Mouse (Mus musculus) limb, embryonic 13.5 days (tissue): ENCODE measurements at regions not wholly inside any gene's neighbourhood (a gene's known extent, or its start where the extent isn't known, plus 50 kb on each side); places are given as distances from the start of the nearest gene placed in this dataset.
A peak's percentile ranks its signal among the peaks of the same experiment; 100 is the strongest.

Experiments
- ATAC-seq: fragments of 200-750 bp; cut with Nextera tagmentation; 2 replicates; pipeline ENCODE4 v1.8.0; 2017; ENCODE audit warnings: low read depth, moderate number of reproducible peaks, moderate TSS enrichment; ENCODE audit not compliant: low FRiP score
- H3K27ac ChIP-seq: fragments of 300-500 bp; sonication (generic); 2 replicates; pipeline ENCODE4 v1.5.1; 2015; ENCODE audit warnings: inconsistent platforms, mild to moderate bottlenecking, moderate library complexity
- H3K27me3 ChIP-seq: fragments of 300-500 bp; sonication (generic); 2 replicates; pipeline ENCODE4 v1.6.1; 2015; ENCODE audit warnings: mild to moderate bottlenecking, inconsistent platforms
- H3K36me3 ChIP-seq: fragments of 300-500 bp; sonication (generic); 2 replicates; pipeline ENCODE4 v1.6.1; 2015; ENCODE audit warnings: inconsistent platforms, mild to moderate bottlenecking, moderate library complexity
- H3K4me1 ChIP-seq: fragments of 300-500 bp; sonication (generic); 2 replicates; pipeline ENCODE4 v1.6.1; 2015; ENCODE audit warnings: inconsistent platforms
- H3K4me2 ChIP-seq: fragments of 300-500 bp; sonication (generic); replicated peaks from 2 replicates; pipeline ENCODE4 v1.6.1; 2015; ENCODE audit warnings: inconsistent platforms, mild to moderate bottlenecking, moderate library complexity
- H3K4me3 ChIP-seq: fragments of 300-500 bp; sonication (generic); 2 replicates; pipeline ENCODE4 v1.5.1; 2015; ENCODE audit warnings: moderate library complexity, mild to moderate bottlenecking, inconsistent platforms
- H3K9ac ChIP-seq: fragments of 300-500 bp; sonication (generic); 2 replicates; pipeline ENCODE4 v1.6.1; 2015; ENCODE audit warnings: mild to moderate bottlenecking, inconsistent platforms
- H3K9me3 ChIP-seq: fragments of 300-500 bp; sonication (generic); 2 replicates; pipeline ENCODE4 v1.6.1; 2016; ENCODE audit warnings: inconsistent platforms
- WGBS: fragments of 180-500 bp; shearing (Covaris S2); methylation state at CpG from one replicate; pipeline ENCODE4 v1.1.7; 2015; 5-methylcytosine and 5-hydroxymethylcytosine counted together

DNA sequence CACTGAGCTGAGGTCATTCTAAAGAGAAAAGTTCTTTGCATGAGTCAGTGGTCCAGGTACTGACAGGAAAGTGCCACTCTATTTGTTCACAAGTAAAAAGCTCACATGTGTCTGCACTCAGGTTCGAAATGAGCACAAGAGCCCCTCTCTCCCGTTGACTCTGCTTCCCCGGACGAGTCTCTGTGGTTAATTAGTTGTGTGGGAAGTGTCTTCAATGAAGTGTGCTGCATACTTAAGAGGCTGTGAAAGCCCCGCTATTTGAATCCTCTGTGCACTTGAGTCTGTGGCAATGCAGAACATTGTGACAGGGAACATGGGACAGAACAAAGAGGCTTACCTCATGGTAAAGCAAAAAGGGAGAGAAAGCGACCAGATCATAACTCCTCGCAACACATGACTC, 297.0 kb downstream of the Ostf1 start:
- Histone ChIP-seq H3K27me3 (no peaks in the 10 kb centered on the region), H3K27ac (no peak overlapping the region), H3K4me3 (no peak overlapping the region), H3K9ac (no peak overlapping the region), H3K9me3 (no peaks in the 10 kb centered on the region), H3K4me2 (no peak overlapping the region), H3K4me1 (0 out of 2 replicates have a peak, but pooled peaks cover 7% of the 10 kb centered on the region), H3K36me3 (no peaks in the 10 kb centered on the region)
- ATAC-seq, result no peak
- WGBS, result 38% methylated on average over 7 of the region's 7 CpGs

DNA sequence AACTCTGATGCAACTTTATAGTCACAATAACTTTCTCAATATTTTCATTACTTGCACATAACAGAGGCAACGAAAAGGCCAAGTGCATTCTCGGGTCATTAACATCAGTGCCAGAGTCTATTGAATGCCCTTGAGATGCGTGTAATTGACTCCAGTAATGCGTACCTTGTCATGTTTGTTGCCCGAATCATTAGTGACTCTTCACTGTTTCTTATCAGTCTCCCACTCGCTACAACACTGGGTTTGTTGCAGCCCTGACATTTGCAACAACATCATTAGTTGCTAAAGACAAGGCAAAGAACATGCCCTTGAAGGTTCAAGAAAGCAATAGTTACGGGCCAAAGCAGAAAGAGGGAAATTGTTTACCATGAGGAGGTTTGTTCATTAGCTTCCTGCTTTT, 299.8 kb downstream of the Ostf1 start:
- H3K4me3 ChIP-seq, result no peak overlapping the region
- H3K36me3 ChIP-seq, result no peaks in the 10 kb centered on the region
- ATAC-seq, result no peak
- no peaks in the 10 kb centered on the region for H3K27me3 ChIP-seq
- H3K4me1 ChIP-seq, result 0 out of 2 replicates have a peak, but pooled peaks cover 7% of the 10 kb centered on the region
- no peak overlapping the region for H3K4me2 ChIP-seq
- no peak overlapping the region for H3K27ac ChIP-seq
- H3K9ac ChIP-seq, result no peak overlapping the region
- H3K9me3 ChIP-seq, result no peaks in the 10 kb centered on the region
- WGBS, result 65% methylated on average over 7 of the region's 7 CpGs

DNA sequence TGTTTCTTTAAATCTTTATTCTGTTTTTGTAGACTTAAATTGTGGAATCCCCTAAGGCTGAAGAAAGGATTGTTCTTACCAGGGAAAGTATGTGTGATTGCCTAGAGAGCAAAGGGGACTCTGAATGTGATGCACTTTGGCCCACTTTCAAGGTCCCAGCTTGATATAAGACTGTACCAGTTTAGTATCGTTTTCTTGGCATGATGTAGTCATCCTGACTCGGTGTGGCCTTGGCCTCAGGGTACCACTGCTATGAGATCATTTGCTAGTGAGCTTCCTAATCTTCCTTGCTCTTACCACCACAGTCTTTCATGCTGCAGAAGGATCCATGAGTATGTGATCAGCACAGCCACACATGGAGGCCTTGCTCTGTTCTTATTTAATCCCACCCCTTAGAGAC, 302.2 kb downstream of the Ostf1 start:
- H3K9ac ChIP-seq, result no peak overlapping the region
- H3K36me3 ChIP-seq, result no peaks in the 10 kb centered on the region
- no peak overlapping the region for H3K27ac ChIP-seq
- WGBS, result 82% methylated on average over 2 of the region's 2 CpGs
- H3K4me3 ChIP-seq, result no peak overlapping the region
- no peaks in the 10 kb centered on the region for H3K27me3 ChIP-seq
- H3K4me1 ChIP-seq, result 0 out of 2 replicates have a peak, but pooled peaks cover 4% of the 10 kb centered on the region
- no peak overlapping the region for H3K4me2 ChIP-seq
- ATAC-seq, result no peak
- no peaks in the 10 kb centered on the region for H3K9me3 ChIP-seq

DNA sequence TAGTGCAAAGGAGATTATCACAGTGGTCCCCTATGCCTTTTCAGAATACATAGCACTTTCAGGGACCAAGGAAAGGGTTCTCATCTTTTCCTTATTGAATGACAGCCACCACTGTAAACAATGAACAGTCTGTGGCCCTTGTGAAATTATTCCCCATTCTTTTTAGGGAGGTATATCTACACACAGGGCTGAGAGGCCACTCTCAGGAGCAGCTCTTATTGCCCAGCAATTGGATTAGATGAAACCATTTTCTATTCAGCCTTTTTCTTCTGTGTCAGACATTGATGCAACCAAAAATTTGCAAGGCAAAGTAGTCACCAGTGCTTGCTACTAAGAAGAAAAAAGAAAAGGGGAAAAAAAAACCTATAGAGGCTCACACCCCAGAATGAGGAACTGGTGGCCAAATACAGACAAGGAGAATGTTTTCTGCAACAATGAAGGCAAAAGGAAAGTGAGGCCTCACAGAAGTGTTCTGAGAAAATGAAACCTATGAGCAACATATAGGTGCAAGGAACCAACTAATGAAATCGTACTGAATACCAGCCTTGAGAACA, 313.2 kb downstream of the Ostf1 start:
- H3K9ac ChIP-seq, result no peak overlapping the region
- no peaks in the 10 kb centered on the region for H3K27me3 ChIP-seq
- no peaks in the 10 kb centered on the region for H3K36me3 ChIP-seq
- H3K4me3 ChIP-seq, result no peak overlapping the region
- no peak overlapping the region for H3K27ac ChIP-seq
- no peaks in the 10 kb centered on the region for H3K9me3 ChIP-seq
- H3K4me2 ChIP-seq, result no peak overlapping the region
- ATAC-seq, result no peak
- H3K4me1 ChIP-seq, result no peaks in the 10 kb centered on the region
- 76% methylated on average over 1 of the region's 1 CpGs for WGBS

DNA sequence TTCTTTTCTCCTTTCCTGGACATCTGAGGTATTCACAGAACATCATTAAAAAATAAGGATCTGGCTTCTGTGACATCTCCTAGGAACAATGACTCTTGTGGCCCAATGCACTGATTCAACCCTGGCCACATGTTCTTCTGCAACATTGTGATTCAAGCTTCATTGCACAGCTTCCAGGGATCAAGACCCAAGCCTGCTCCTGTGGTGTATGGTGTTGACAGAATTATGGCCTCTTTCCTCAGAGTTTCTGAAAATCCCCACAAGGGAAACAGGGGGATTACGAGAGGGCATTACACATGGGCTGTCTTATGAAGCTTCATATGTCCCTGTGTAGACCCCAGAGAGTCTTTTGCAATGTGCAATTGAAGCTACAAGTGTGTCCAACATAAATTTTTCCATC, 358.2 kb downstream of the Ostf1 start:
- Histone ChIP-seq H3K27me3 (no peaks in the 10 kb centered on the region), H3K9ac (no peak overlapping the region), H3K4me2 (no peak overlapping the region), H3K27ac (no peak overlapping the region), H3K9me3 (no peaks in the 10 kb centered on the region), H3K36me3 (no peaks in the 10 kb centered on the region), H3K4me3 (no peak overlapping the region), H3K4me1 (no peaks in the 10 kb centered on the region)
- peak; percentile 69 for ATAC-seq
- WGBS, result 29% methylated on average over 1 of the region's 1 CpGs

DNA sequence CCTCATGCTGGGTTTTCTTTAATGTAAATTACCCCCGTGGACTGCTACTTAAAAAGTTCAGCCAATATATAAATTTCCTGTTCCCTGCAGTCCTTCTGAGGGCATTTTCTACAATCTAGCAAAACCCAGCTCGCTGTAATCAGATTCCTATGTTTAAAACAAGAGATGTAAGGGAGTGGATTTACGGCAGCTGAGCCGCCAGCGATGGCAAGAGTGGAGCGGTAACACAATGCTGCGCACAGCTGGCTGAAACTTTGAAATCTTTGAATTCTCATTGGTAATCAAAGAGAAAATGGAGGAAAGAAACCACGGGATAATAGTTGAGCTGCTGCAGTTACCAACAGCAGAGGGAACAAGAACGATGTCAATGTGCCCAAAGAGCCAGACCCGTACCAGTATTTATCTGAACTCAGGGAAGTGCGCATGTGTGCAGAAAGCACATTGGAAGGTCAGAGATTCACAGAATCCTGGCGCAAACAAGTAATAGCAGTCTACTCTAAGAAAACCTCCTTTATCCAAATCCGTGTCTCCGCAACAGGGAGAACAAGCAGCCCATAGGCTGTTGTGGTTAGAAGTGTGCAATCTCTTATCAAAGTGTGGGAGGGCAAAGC, 376.4 kb downstream of the Ostf1 start:
- Histone ChIP-seq H3K4me2 (peak overlapping the region; percentile 46), H3K27me3 (no peaks in the 10 kb centered on the region), H3K4me1 (no peaks in the 10 kb centered on the region), H3K9ac (no peak overlapping the region), H3K9me3 (no peaks in the 10 kb centered on the region), H3K36me3 (no peaks in the 10 kb centered on the region), H3K27ac (no peak overlapping the region), H3K4me3 (no peak overlapping the region; the same call in 1 of the 2 replicates)
- ATAC-seq, result no peak
- WGBS, result 49% methylated on average over 14 of the region's 14 CpGs

DNA sequence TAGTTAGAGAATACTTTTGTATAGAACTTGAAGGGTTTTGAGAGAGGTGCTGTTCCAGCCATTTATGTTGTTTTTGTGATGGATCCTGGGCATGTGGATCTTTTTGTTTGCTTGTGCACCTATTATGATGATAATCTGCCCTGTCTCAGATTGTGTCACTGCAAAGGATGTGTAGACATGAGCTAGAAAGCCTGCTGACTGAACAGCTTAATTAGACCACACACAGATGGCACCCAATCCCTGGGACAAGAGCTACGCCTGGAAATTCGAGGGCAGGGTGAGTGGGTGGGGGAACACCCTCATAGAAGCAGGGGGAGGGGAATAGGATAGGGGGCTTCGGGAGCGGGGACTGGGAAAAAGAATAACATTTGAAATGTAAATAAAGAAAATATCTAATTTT, 378.3 kb downstream of the Ostf1 start:
- no peaks in the 10 kb centered on the region for H3K27me3 ChIP-seq
- H3K27ac ChIP-seq, result no peak overlapping the region
- 86% methylated on average over 4 of the region's 4 CpGs for WGBS
- ATAC-seq, result no peak
- no peak overlapping the region for H3K4me2 ChIP-seq
- H3K4me1 ChIP-seq, result no peaks in the 10 kb centered on the region
- H3K36me3 ChIP-seq, result no peaks in the 10 kb centered on the region
- no peak overlapping the region for H3K4me3 ChIP-seq
- no peaks in the 10 kb centered on the region for H3K9me3 ChIP-seq
- no peak overlapping the region for H3K9ac ChIP-seq
